Mouse (Mus musculus) kidney, adult 2 months (tissue): ENCODE measurements around the gene Numb.

Experiments
- CTCF ChIP-seq: fragments of 200-500 bp; conservative IDR thresholded peaks from 2 replicates; pipeline ENCODE4 v1.5.1; 2011; ENCODE audit warnings: low read depth, mild to moderate bottlenecking, control low read depth, low read length, moderate library complexity, mixed read lengths; ENCODE audit not compliant: insufficient read depth, insufficient read length
- POLR2A ChIP-seq: fragments of 200-500 bp; IDR thresholded peaks from one replicate; pipeline ENCODE4 v1.6.1; 2011; ENCODE audit warnings: low read depth, low read length, control low read depth

GRCm38 (mm10) chr12:83916884-83917283 lies 4.8 kb downstream of the Numb start:
- TF ChIP-seq CTCF (no peak), POLR2A (no peak)
